13 mouse cellular contexts compared by ENCODE assay signal in genomic region chr12:78952053-78952452, GRCm38 (mm10). TPM values are rescaled to one million over a fixed set of nuclear protein-coding genes. Genes with fewer than 3 reads are reported as not detected.
DNase-seq lines count a peak whose midpoint lies in the region; ATAC-seq and TF ChIP-seq lines count a peak whose summit lies in the region.
"Had no signal": no experiment of that assay in that cellular context is flagged by ENCODE, and none has a peak within 500 bp of the region (broad histone marks: within the 10 kb centered on the region; RNA-seq: fewer than 3 reads in every experiment).

No protein-coding gene starts in this region.

- no peak for TF ChIP-seq CTCF in heart, postnatal 0 days (IDR thresholded peaks at IDR 0.05; ENCODE audit: low read depth)

- TF ChIP-seq EP300 in heart, postnatal 0 days (IDR thresholded peaks at IDR 0.05; ENCODE audit: low read depth) = no peak

- peaks cover 6% of the 10 kb centered on the region; the same call in 1 of the 2 replicates for H3K4me1 ChIP-seq in heart, embryonic 11.5 days (ENCODE audit: control insufficient read depth, insufficient read depth, low read length)
- H3K4me1 ChIP-seq in heart, postnatal 0 days (ENCODE audit: control insufficient read depth, insufficient read depth) = no peaks in the 10 kb centered on the region
- H3K4me1 ChIP-seq: embryonic facial prominence, embryonic 13.5 days; lung, embryonic 15.5 days had no signal

- intact Hi-C loops in heart, postnatal 25 days (cut with DNase I) = no loop called here
- intact Hi-C loops in left cerebral cortex, postnatal 4 days (cut with DNase I) = no loop called here
- intact Hi-C loops in left cerebral cortex, postnatal 14 days (cut with DNase I) = no loop called here

- no peak overlapping the region for H3K4me2 ChIP-seq in heart, embryonic 11.5 days
- H3K4me2 ChIP-seq in heart, postnatal 0 days (ENCODE audit: low read depth, low read length) = no peak overlapping the region
- H3K4me2 ChIP-seq: embryonic facial prominence, embryonic 13.5 days; hindbrain, embryonic 14.5 days; lung, embryonic 15.5 days had no signal

- H3K9me3 ChIP-seq in heart, embryonic 11.5 days (replicated peaks; ENCODE audit: control insufficient read depth, low read length) = 0 out of 2 replicates have a peak, but pooled peaks cover 2% of the 10 kb centered on the region
- no peaks in the 10 kb centered on the region for H3K9me3 ChIP-seq in heart, postnatal 0 days (replicated peaks; ENCODE audit: control insufficient read depth, low read length)
- H3K9me3 ChIP-seq: lung, embryonic 15.5 days had no signal

- no peak for DNase-seq in heart, postnatal 25 days (ENCODE audit: low spot score)
- DNase-seq in left cerebral cortex, postnatal 4 days = peak; percentile 53
- DNase-seq in left cerebral cortex, postnatal 14 days (ENCODE audit: low spot score in 2 of 2) = no peak
- peak; percentile 87 for DNase-seq in cerebellum, adult 9-10 months
- DNase-seq in heart, postnatal 0 days (ENCODE audit: low spot score) = peak; percentile 20
- no peak for DNase-seq in urinary bladder, postnatal 14 days (ENCODE audit: low spot score)
- DNase-seq in urinary bladder, postnatal 25 days (ENCODE audit: low spot score) = no peak
- DNase-seq: kidney, adult 9 months had no signal

- H3K27me3 ChIP-seq in heart, embryonic 11.5 days (ENCODE audit: control insufficient read depth, insufficient read depth, low read length) = no peaks in the 10 kb centered on the region
- no peaks in the 10 kb centered on the region for H3K27me3 ChIP-seq in heart, postnatal 0 days (ENCODE audit: control insufficient read depth, insufficient read depth, low read length)
- H3K27me3 ChIP-seq: embryonic facial prominence, embryonic 13.5 days; lung, embryonic 15.5 days had no signal

- no peak overlapping the region for H3K4me3 ChIP-seq in heart, embryonic 11.5 days (ENCODE audit: low read depth, low read length)
- H3K4me3 ChIP-seq in heart, postnatal 0 days (ENCODE audit: low read depth, low read length) = no peak overlapping the region
- H3K4me3 ChIP-seq: embryonic facial prominence, embryonic 13.5 days; lung, embryonic 15.5 days had no signal

- no peaks in the 10 kb centered on the region for H3K36me3 ChIP-seq in heart, embryonic 11.5 days (ENCODE audit: control insufficient read depth, insufficient read depth, low read length)
- H3K36me3 ChIP-seq in heart, postnatal 0 days (replicated peaks; ENCODE audit: control insufficient read depth, insufficient read depth, low read length) = no peaks in the 10 kb centered on the region
- H3K36me3 ChIP-seq: embryonic facial prominence, embryonic 13.5 days; lung, embryonic 15.5 days had no signal

- H3K27ac ChIP-seq in heart, embryonic 11.5 days (ENCODE audit: low read depth, low read length) = peak overlapping the region; percentile 29; the same call in 1 of the 2 replicates
- H3K27ac ChIP-seq in heart, postnatal 0 days (ENCODE audit: low read depth) = no peak overlapping the region
- H3K27ac ChIP-seq: embryonic facial prominence, embryonic 13.5 days; hindbrain, embryonic 14.5 days; lung, embryonic 15.5 days had no signal

- 45% methylated on average over 11 of the region's 11 CpGs for WGBS in heart, embryonic 11.5 days (ENCODE audit: insufficient replicate concordance)
- WGBS in heart, postnatal 0 days = 23% methylated on average over 11 of the region's 11 CpGs

- 0 out of 2 replicates have a peak overlapping the region, but pooled peaks have one; percentile 22 for H3K9ac ChIP-seq in heart, embryonic 11.5 days (ENCODE audit: low read depth, low read length)
- H3K9ac ChIP-seq in heart, postnatal 0 days (replicated peaks; ENCODE audit: low read depth, low read length) = no peak overlapping the region
- H3K9ac ChIP-seq: embryonic facial prominence, embryonic 13.5 days; hindbrain, embryonic 14.5 days; lung, embryonic 15.5 days had no signal

- no peak for ATAC-seq in heart, embryonic 11.5 days (replicated peaks; ENCODE audit: insufficient number of reproducible peaks, low FRiP score, low TSS enrichment)
- ATAC-seq in heart, postnatal 0 days (ENCODE audit: insufficient read depth, low read depth) = 0 out of 2 replicates have a peak, but pooled peaks have one; percentile 51

RNA-seq across cellular contexts. Expression of gene Plek2, which starts 45.3 kb away (rescaled TPM):
- 10.6 and 13.1 TPM in 2 replicates for polyA plus RNA-seq in heart, embryonic 11.5 days (2014; fragmentation: Nextera tagmentation; extraction: Ambion mirVana)
- total RNA-seq in heart, postnatal 25 days (2021) = under 1 TPM; 0.28 to 0.47 TPM
- total RNA-seq in left cerebral cortex, postnatal 4 days (2021) = under 1 TPM; 0.81 to 0.88 TPM
- total RNA-seq in left cerebral cortex, postnatal 14 days (2021) = under 1 TPM; 0.27 to 0.37 TPM
- total RNA-seq in heart, postnatal 0 days (2014; rRNA removed; ENCODE audit: low replicate concordance) = 2.2 and 3.2 TPM in 2 replicates
- 0.70 and 0.75 TPM in 2 replicates for polyA plus RNA-seq in heart, postnatal 0 days (2015; fragmentation: Nextera tagmentation; extraction: Ambion mirVana)
- total RNA-seq: gastrocnemius, adult 8-10 months had no signal

RNA-seq across cellular contexts. Expression of gene Tmem229b, which starts 55.4 kb away (rescaled TPM):
- 1.6 and 1.8 TPM in 2 replicates for polyA plus RNA-seq in heart, embryonic 11.5 days (2014; fragmentation: Nextera tagmentation; extraction: Ambion mirVana)
- 1 to 10 TPM; 3.8 to 5.0 TPM for total RNA-seq in heart, postnatal 25 days (2021)
- total RNA-seq in left cerebral cortex, postnatal 4 days (2021) = 100 to 1,000 TPM; 116 to 121 TPM
- total RNA-seq in left cerebral cortex, postnatal 14 days (2021) = 10 to 100 TPM; 79.2 to 82.3 TPM
- total RNA-seq in heart, postnatal 0 days (2014; rRNA removed; ENCODE audit: low replicate concordance) = 4.8 and 12.8 TPM in 2 replicates
- polyA plus RNA-seq in heart, postnatal 0 days (2015; fragmentation: Nextera tagmentation; extraction: Ambion mirVana) = 1.4 and 1.9 TPM in 2 replicates

Comparison
In these comparisons a context has a peak if more than half of its experiments do, and no peak if none do; other contexts are left out.
1. DNase-seq: peak in left cerebral cortex, postnatal 4 days (single experiment), cerebellum, adult 9-10 months (single experiment) and heart, postnatal 0 days (single experiment); none in heart, postnatal 25 days (single experiment), left cerebral cortex, postnatal 14 days (0 of 2), urinary bladder, postnatal 14 days (single experiment) and urinary bladder, postnatal 25 days (single experiment).